Mouse (Mus musculus): ENCODE results near the gene Dbn1. TPM values are rescaled to one million over a fixed set of nuclear protein-coding genes. Genes with fewer than 3 reads are reported as not detected.
A peak's percentile ranks its signal among the peaks of the same experiment; 100 is the strongest.

The Dbn1 gene
- total RNA-seq (2018; cell fraction: chromatin; rRNA removed): 10 to 100 TPM in 1 of 26 experiments, 1 to 10 TPM in 2, under 1 TPM in 1, not detected in 22; 0.74 to 11.0 (median 1.5) TPM
- under 1 TPM in 4 of 26 experiments, not detected in 22; 0.05 to 0.13 (median 0.10) TPM for total RNA-seq (2018; cell fraction: cytosol; rRNA removed)
- 1 to 10 TPM in 2 of 26 experiments, under 1 TPM in 1, not detected in 23; 0.23 to 1.5 (median 1.1) TPM for total RNA-seq (2018; cell fraction: nucleus; rRNA removed)
- polyA plus RNA-seq (2018): 0.10 TPM in 1 of 3 replicates, not detected in the others

- H3K27ac ChIP-seq: no peak within 1 kb of the TSS
- 4% methylated on average over 65 of the region's 83 CpGs for WGBS (ENCODE audit: missing documents)
- no peak within 1 kb of the TSS for H3K4me3 ChIP-seq (ENCODE audit: inconsistent target)
- no peaks in the 10 kb centered on the region for H3K36me3 ChIP-seq (ENCODE audit: inconsistent target)
- no peaks in the 10 kb centered on the region for H3K79me2 ChIP-seq (ENCODE audit: inconsistent target)
These were observed at the start of gene Dbn1 for GRCm38 (mm10) chr13:55487578-55488498. Dbn1 (minus strand) TSS chr13:55488111.

- WGBS (ENCODE audit: missing documents): 1% methylated on average over 70 of the region's 70 CpGs
- Histone ChIP-seq H3K36me3 (ENCODE audit: inconsistent target) (peaks cover 48% of the 10 kb centered on the region; the same call in 1 of the 2 replicates), H3K27ac (0 out of 2 replicates have a peak within 1 kb of the TSS, but pooled peaks have one; percentile 12)
These were observed 48.6 kb upstream of the Dbn1 start, which contains the start of gene Ddx41 for GRCm38 (mm10) chr13:55536194-55537175. Ddx41 (minus strand) TSS chr13:55536658.

GRCm38 (mm10) chr13:55535796-55536193 is 47.9 kb upstream of the Dbn1 start:
- peaks cover 47% of the 10 kb centered on the region; the same call in 1 of the 2 replicates for H3K36me3 ChIP-seq (ENCODE audit: inconsistent target)
- H3K27ac ChIP-seq: 0 out of 2 replicates have a peak overlapping the region, but pooled peaks have one; percentile 12
- peaks cover 9% of the 10 kb centered on the region; the same call in 1 of the 2 replicates for H3K79me2 ChIP-seq (ENCODE audit: inconsistent target)
- WGBS (ENCODE audit: missing documents): 18% methylated on average over 17 of the region's 17 CpGs
- peak overlapping the region; percentile 87 for H3K4me3 ChIP-seq (ENCODE audit: inconsistent target)

More at GRCm38 (mm10) chr13:55536194-55537175, 48.6 kb upstream of the Dbn1 start, which contains the start of gene Ddx41:
- H3K79me2 ChIP-seq (ENCODE audit: inconsistent target): peaks cover 9% of the 10 kb centered on the region; the same call in 1 of the 2 replicates
- H3K4me3 ChIP-seq (ENCODE audit: inconsistent target): peak within 1 kb of the TSS; percentile 87

GRCm38 (mm10) chr13:55535191-55535590 is 47.3 kb upstream of the Dbn1 start:
- Histone ChIP-seq H3K4me3 (ENCODE audit: inconsistent target) (peak overlapping the region; percentile 87; the same call in 1 of the 2 replicates), H3K27ac (no peak overlapping the region), H3K79me2 (ENCODE audit: inconsistent target) (peaks cover 9% of the 10 kb centered on the region; the same call in 1 of the 2 replicates), H3K36me3 (ENCODE audit: inconsistent target) (peaks cover 47% of the 10 kb centered on the region; the same call in 1 of the 2 replicates)
- WGBS (ENCODE audit: missing documents): 90% methylated on average over 15 of the region's 15 CpGs

- peak within 1 kb of the TSS; percentile 76 for H3K27ac ChIP-seq
- H3K79me2 ChIP-seq (ENCODE audit: inconsistent target): peaks cover 19% of the 10 kb centered on the region; the same call in 1 of the 2 replicates
- 37% methylated on average over 8 of the region's 8 CpGs for WGBS (ENCODE audit: missing documents)
- H3K36me3 ChIP-seq (ENCODE audit: inconsistent target): peaks cover 46% of the 10 kb centered on the region
- H3K4me3 ChIP-seq (ENCODE audit: inconsistent target): peak within 1 kb of the TSS; percentile 66
These were observed 41.4 kb upstream of the Dbn1 start, which contains the start of gene Dok3 for GRCm38 (mm10) chr13:55529198-55529915. Dok3 (minus strand) TSS chr13:55529296.

GRCm38 (mm10) chr13:55527834-55528772 is 40.2 kb upstream of the Dbn1 start:
- Histone ChIP-seq H3K27ac (peak overlapping the region; percentile 76), H3K4me3 (ENCODE audit: inconsistent target) (peak overlapping the region; percentile 66), H3K36me3 (ENCODE audit: inconsistent target) (peaks cover 41% of the 10 kb centered on the region), H3K79me2 (ENCODE audit: inconsistent target) (peaks cover 19% of the 10 kb centered on the region; the same call in 1 of the 2 replicates)
- 3% methylated on average over 18 of the region's 18 CpGs for WGBS (ENCODE audit: missing documents)

GRCm38 (mm10) chr13:55527212-55527611 is 39.3 kb upstream of the Dbn1 start:
- Histone ChIP-seq H3K27ac (peak overlapping the region; percentile 76), H3K79me2 (ENCODE audit: inconsistent target) (peaks cover 19% of the 10 kb centered on the region; the same call in 1 of the 2 replicates), H3K4me3 (ENCODE audit: inconsistent target) (peak overlapping the region; percentile 66), H3K36me3 (ENCODE audit: inconsistent target) (peaks cover 36% of the 10 kb centered on the region)
- 74% methylated on average over 16 of the region's 16 CpGs for WGBS (ENCODE audit: missing documents)

GRCm38 (mm10) chr13:55525733-55526553 is 38.0 kb upstream of the Dbn1 start:
- H3K4me3 ChIP-seq (ENCODE audit: inconsistent target): no peak overlapping the region
- peaks cover 23% of the 10 kb centered on the region for H3K36me3 ChIP-seq (ENCODE audit: inconsistent target)
- peaks cover 19% of the 10 kb centered on the region; the same call in 1 of the 2 replicates for H3K79me2 ChIP-seq (ENCODE audit: inconsistent target)
- WGBS (ENCODE audit: missing documents): 67% methylated on average over 14 of the region's 16 CpGs
- no peak overlapping the region for H3K27ac ChIP-seq

GRCm38 (mm10) chr13:55523951-55524600 is 36.2 kb upstream of the Dbn1 start:
- WGBS (ENCODE audit: missing documents): 95% methylated on average over 21 of the region's 23 CpGs
- no peak overlapping the region for H3K27ac ChIP-seq

GRCm38 (mm10) chr13:55523278-55523677 is 35.4 kb upstream of the Dbn1 start:
- Histone ChIP-seq H3K27ac (no peak overlapping the region), H3K36me3 (ENCODE audit: inconsistent target) (peaks cover 18% of the 10 kb centered on the region), H3K4me3 (ENCODE audit: inconsistent target) (no peak overlapping the region), H3K79me2 (ENCODE audit: inconsistent target) (peaks cover 19% of the 10 kb centered on the region; the same call in 1 of the 2 replicates)
- WGBS (ENCODE audit: missing documents): 97% methylated on average over 15 of the region's 17 CpGs

More at GRCm38 (mm10) chr13:55523951-55524600, 36.2 kb upstream of the Dbn1 start:
- H3K36me3 ChIP-seq (ENCODE audit: inconsistent target): peaks cover 18% of the 10 kb centered on the region
- peaks cover 19% of the 10 kb centered on the region; the same call in 1 of the 2 replicates for H3K79me2 ChIP-seq (ENCODE audit: inconsistent target)
- no peak overlapping the region for H3K4me3 ChIP-seq (ENCODE audit: inconsistent target)

- H3K36me3 ChIP-seq (ENCODE audit: inconsistent target): peaks cover 18% of the 10 kb centered on the region
- peaks cover 14% of the 10 kb centered on the region; the same call in 1 of the 2 replicates for H3K79me2 ChIP-seq (ENCODE audit: inconsistent target)
- H3K4me3 ChIP-seq (ENCODE audit: inconsistent target): no peak overlapping the region
- H3K27ac ChIP-seq: no peak overlapping the region
- WGBS (ENCODE audit: missing documents): 96% methylated on average over 8 of the region's 8 CpGs
These were observed 34.8 kb upstream of the Dbn1 start for GRCm38 (mm10) chr13:55522730-55523129.

All from macrophage (primary cell).